Mouse (Mus musculus) MEL (cell line): ENCODE measurements around the gene Lpin1.

ENCODE experiments used
- BHLHE40 ChIP-seq: IDR thresholded peaks from 2 replicates; pipeline ENCODE4 v1.6.1; 2012; ENCODE audit warnings: low read depth, mild to moderate bottlenecking, inconsistent platforms, low read length, improper control_type of control experiment, borderline replicate concordance
- CTCF ChIP-seq, 3 experiments: IDR thresholded peaks in 2 of 3; conservative IDR thresholded peaks in 1 of 3; 2 replicates each; pipeline ENCODE4 v1.5.1; 2011 to 2012; ENCODE audit warnings: low read length in 3 of 3, low read depth in 2 of 3, mild to moderate bottlenecking in 2 of 3, improper control_type of control experiment in 1 of 3, inconsistent platforms in 1 of 3, mixed read lengths in 1 of 3, moderate library complexity in 1 of 3; ENCODE audit not compliant: control insufficient read depth in 1 of 3, insufficient read depth in 1 of 3, poor library complexity in 1 of 3, severe bottlenecking in 1 of 3
- E2F4 ChIP-seq: IDR thresholded peaks from 2 replicates; pipeline ENCODE4 v1.6.1; 2011; ENCODE audit warnings: low read depth, low read length, improper control_type of control experiment, borderline replicate concordance
- EP300 ChIP-seq, 2 experiments: IDR thresholded peaks; 2 replicates each; pipeline ENCODE4 v1.6.1; 2011; ENCODE audit warnings: improper control_type of control experiment in 2 of 2, low read length in 2 of 2, low read depth in 1 of 2, mild to moderate bottlenecking in 1 of 2
- HCFC1 ChIP-seq: IDR thresholded peaks from 2 replicates; pipeline ENCODE4 v1.6.1; 2012; ENCODE audit warnings: low read depth, mild to moderate bottlenecking, inconsistent platforms, low read length, improper control_type of control experiment, moderate library complexity
- MAX ChIP-seq: IDR thresholded peaks from 2 replicates; pipeline ENCODE4 v1.6.1; 2011; ENCODE audit warnings: low read length, improper control_type of control experiment
- NRF1 ChIP-seq: IDR thresholded peaks from 2 replicates; pipeline ENCODE4 v1.6.1; 2014; ENCODE audit warnings: low read depth, mild to moderate bottlenecking, inconsistent platforms, low read length, improper control_type of control experiment, moderate library complexity; ENCODE audit not compliant: poor library complexity, insufficient read depth, severe bottlenecking
- POLR2A ChIP-seq, 2 experiments: IDR thresholded peaks; 2 replicates each; pipeline ENCODE4 v1.6.1; 2011 to 2012; ENCODE audit warnings: low read length in 2 of 2, mild to moderate bottlenecking in 2 of 2, control low read depth in 1 of 2, improper control_type of control experiment in 1 of 2, low read depth in 1 of 2, moderate library complexity in 1 of 2; ENCODE audit not compliant: control insufficient read depth in 1 of 2, insufficient read depth in 1 of 2, poor library complexity in 1 of 2
- RAD21 ChIP-seq: IDR thresholded peaks from 2 replicates; pipeline ENCODE4 v1.6.1; 2011; ENCODE audit warnings: mild to moderate bottlenecking, low read depth, low read length, improper control_type of control experiment
- TCF12 ChIP-seq: IDR thresholded peaks from 2 replicates; pipeline ENCODE4 v1.6.1; 2014; ENCODE audit warnings: low read depth, mild to moderate bottlenecking, inconsistent platforms, low read length, improper control_type of control experiment, moderate library complexity
- USF1 ChIP-seq: IDR thresholded peaks from 2 replicates; pipeline ENCODE4 v1.6.1; 2014; ENCODE audit warnings: low read depth, mild to moderate bottlenecking, inconsistent platforms, low read length, improper control_type of control experiment, moderate library complexity
- ZKSCAN1 ChIP-seq: IDR thresholded peaks from 2 replicates; pipeline ENCODE4 v1.6.1; 2012; ENCODE audit warnings: low read depth, mild to moderate bottlenecking, inconsistent platforms, low read length, improper control_type of control experiment, moderate library complexity

GRCm38 (mm10) chr12:16605624-16606023, 5.1 kb downstream of the Lpin1 start:
- TF ChIP-seq ZKSCAN1 (no peak), CTCF (IDR thresholded peaks at IDR 0.05 in 2 of 3, conservative IDR thresholded peaks at IDR 0.05 in 1 of 3; ENCODE audit: control insufficient read depth in 1 of 3, insufficient read depth in 1 of 3, low read depth in 2 of 3, low read length in 3 of 3, poor library complexity in 1 of 3, severe bottlenecking in 1 of 3) (no peak), RAD21 (no peak), MAX (no peak), E2F4 (no peak), HCFC1 (no peak), EP300 (IDR thresholded peaks at IDR 0.05; ENCODE audit: low read depth in 1 of 2, low read length in 2 of 2) (no peak), TCF12 (no peak), USF1 (no peak), POLR2A (IDR thresholded peaks at IDR 0.05; ENCODE audit: control insufficient read depth in 1 of 2, insufficient read depth in 1 of 2, low read depth in 1 of 2, low read length in 2 of 2, poor library complexity in 1 of 2) (no peak), NRF1 (no peak), BHLHE40 (no peak)
